Mouse (Mus musculus) gastrocnemius, postnatal 4 days (tissue): Measurements from ENCODE around the gene Hoxa4. TPM values are rescaled to one million over a fixed set of nuclear protein-coding genes. Genes with fewer than 3 reads are reported as not detected.
A peak's percentile ranks its signal among the peaks of the same experiment; 100 is the strongest.

Experiments used
- DNase-seq, 2 experiments: peaks; one replicate each; pipeline ENCODE4 v3.0.0; 2021 to 2022; ENCODE audit warnings: low spot score in 2 of 2, mixed read lengths in 2 of 2
- total RNA-seq, 2 experiments: library from RNA; stranded (reverse); gene quantifications; 2 replicates each; pipeline ENCODE4 v1.2.3; 2021

Gene Hoxa4
- total RNA-seq, 2 experiments from 2014 or later, result 9.2 to 11.8 TPM

- no peak for DNase-seq
Measured at GRCm38 (mm10) chr6:52182793-52183192, 8.8 kb downstream of the Hoxa4 start.

GRCm38 (mm10) chr6:52182030-52182429 is 9.5 kb downstream of the Hoxa4 start:
- DNase-seq, result no peak

- DNase-seq, result no peak
Measured at GRCm38 (mm10) chr6:52180726-52181125, 10.8 kb downstream of the Hoxa4 start.

GRCm38 (mm10) chr6:52180213-52180710 is 11.3 kb downstream of the Hoxa4 start:
- no peak for DNase-seq

GRCm38 (mm10) chr6:52179690-52180089 is 11.9 kb downstream of the Hoxa4 start:
- DNase-seq, result no peak

GRCm38 (mm10) chr6:52178918-52179665 is 12.5 kb downstream of the Hoxa4 start:
- DNase-seq, result no peak

- DNase-seq, result no peak
Measured at GRCm38 (mm10) chr6:52177806-52178205, 13.7 kb downstream of the Hoxa4 start.

- DNase-seq, result no peak
Measured at GRCm38 (mm10) chr6:52177061-52177735, 14.4 kb downstream of the Hoxa4 start, which contains the start of gene 5730596B20Rik. Gene 5730596B20Rik (plus strand): TSS chr6:52177498.

GRCm38 (mm10) chr6:52176391-52176790 is 15.2 kb downstream of the Hoxa4 start:
- no peak for DNase-seq

- no peak for DNase-seq
Measured at GRCm38 (mm10) chr6:52175864-52176263, 15.7 kb downstream of the Hoxa4 start.

GRCm38 (mm10) chr6:52174968-52175751 is 16.4 kb downstream of the Hoxa4 start:
- DNase-seq, result no peak

GRCm38 (mm10) chr6:52173648-52174047 is 17.9 kb downstream of the Hoxa4 start:
- no peak for DNase-seq

GRCm38 (mm10) chr6:52172501-52172900 is 19.1 kb downstream of the Hoxa4 start:
- peak in 1 of 2 experiments; percentile 80 for DNase-seq

- no peak for DNase-seq
Measured at GRCm38 (mm10) chr6:52171938-52172337, 19.6 kb downstream of the Hoxa4 start.

- no peak for DNase-seq
Measured at GRCm38 (mm10) chr6:52171331-52171730, 20.2 kb downstream of the Hoxa4 start.

GRCm38 (mm10) chr6:52170898-52171223 is 20.7 kb downstream of the Hoxa4 start:
- DNase-seq, result no peak

GRCm38 (mm10) chr6:52170166-52170897 is 21.2 kb downstream of the Hoxa4 start:
- peak in 1 of 2 experiments; percentile 18 for DNase-seq

- peak in 1 of 2 experiments; percentile 12 for DNase-seq
Measured at GRCm38 (mm10) chr6:52169499-52170165, 21.9 kb downstream of the Hoxa4 start.

- DNase-seq, result peak in 1 of 2 experiments; percentile 19
Measured at GRCm38 (mm10) chr6:52168191-52169055, 23.1 kb downstream of the Hoxa4 start.
